Mouse (Mus musculus) frontal cortex, postnatal 36 days (tissue): Measurements from ENCODE around the gene Olfr23.
"Not testable (repeated sequence)": the region's sequence is repeated elsewhere in the genome, so short reads cannot be mapped to it uniquely, and the experiment has no call there.

Experiments used
- DNase-seq, 2 experiments: peaks; one replicate each; pipeline ENCODE4 v3.0.0; 2022; ENCODE audit warnings: low spot score in 2 of 2

Gene Olfr23

GRCm38 (mm10) chr11:73936377-73936776, at the start of gene Olfr23:
Gene Olfr23 (plus strand): TSS chr11:73936677.
- no peak for DNase-seq

- no peak for DNase-seq
These were observed 45.8 kb upstream of the Olfr23 start, which contains the start of gene Olfr394 for GRCm38 (mm10) chr11:73890671-73891070. Gene Olfr394 (minus strand): TSS chr11:73890771.

GRCm38 (mm10) chr11:73909199-73909598, 27.3 kb upstream of the Olfr23 start, which contains the start of gene Olfr395:
Gene Olfr395 (minus strand): TSS chr11:73909299.
- not testable (repeated sequence) for DNase-seq

- DNase-seq: no peak
These were observed 24.0 kb downstream of the Olfr23 start, which contains the start of gene Olfr397 for GRCm38 (mm10) chr11:73960517-73960916. Gene Olfr397 (plus strand): TSS chr11:73960817.

- no peak for DNase-seq
These were observed 53.8 kb downstream of the Olfr23 start, which contains the start of gene Olfr398 for GRCm38 (mm10) chr11:73990307-73990706. Gene Olfr398 (minus strand): TSS chr11:73990407.
